Mouse (Mus musculus): ENCODE data around the gene Vmn1r234. TPM values are rescaled to one million over a fixed set of nuclear protein-coding genes. Genes with fewer than 3 reads are reported as not detected.
"Not testable (repeated sequence)": the region's sequence is repeated elsewhere in the genome, so short reads cannot be mapped to it uniquely, and the experiment has no call there.

The Vmn1r234 gene
- polyA plus RNA-seq (2014; fragmentation: Nextera tagmentation; extraction: Ambion mirVana) = not detected in 2 replicates

DNA sequence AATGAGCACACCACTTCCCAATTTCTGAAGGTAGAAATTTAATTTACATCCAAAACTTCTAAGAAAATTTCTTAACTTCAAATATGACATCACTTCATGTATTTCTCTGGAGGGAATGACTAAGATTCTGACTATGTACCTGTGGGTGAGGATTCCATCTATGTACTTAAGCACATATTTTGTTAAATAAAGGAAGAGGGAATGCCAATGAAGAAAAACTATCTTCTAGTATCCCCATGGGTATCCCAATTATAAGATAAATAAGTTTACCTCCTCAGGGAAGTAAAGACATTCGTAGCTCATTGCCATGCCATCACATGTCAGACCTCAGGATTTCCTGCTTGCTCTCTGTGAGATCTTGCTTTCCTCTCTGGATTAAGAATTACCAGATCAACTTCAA is at the start of gene Vmn1r234:
Vmn1r234 (plus strand) TSS at position 301 of the 400 bp plus-strand sequence.
- H3K4me2 ChIP-seq (ENCODE audit: low read depth, low read length, severe bottlenecking) = no peak within 1 kb of the TSS
- H3K4me3 ChIP-seq (ENCODE audit: low read depth, low read length) = no peak within 1 kb of the TSS
- no peaks in the 10 kb centered on the region for H3K36me3 ChIP-seq (ENCODE audit: control insufficient read depth, insufficient read depth, low read length)
- H3K4me1 ChIP-seq (replicated peaks; ENCODE audit: control insufficient read depth, insufficient read depth, low read length) = no peaks in the 10 kb centered on the region
- H3K27ac ChIP-seq (ENCODE audit: low read depth, low read length) = no peak within 1 kb of the TSS
- no peaks in the 10 kb centered on the region; the same call in 1 of the 2 replicates for H3K9me3 ChIP-seq (ENCODE audit: control insufficient read depth, low read length)
- DNase-seq (ENCODE audit: low spot score) = no peak
- no peak within 1 kb of the TSS for H3K9ac ChIP-seq (ENCODE audit: low read length)
- WGBS = 85% methylated on average over 1 of the region's 1 CpGs
- no peak for ATAC-seq (replicated peaks; ENCODE audit: low FRiP score)
- H3K27me3 ChIP-seq (ENCODE audit: control insufficient read depth, insufficient read depth, low read length) = no peaks in the 10 kb centered on the region

DNA sequence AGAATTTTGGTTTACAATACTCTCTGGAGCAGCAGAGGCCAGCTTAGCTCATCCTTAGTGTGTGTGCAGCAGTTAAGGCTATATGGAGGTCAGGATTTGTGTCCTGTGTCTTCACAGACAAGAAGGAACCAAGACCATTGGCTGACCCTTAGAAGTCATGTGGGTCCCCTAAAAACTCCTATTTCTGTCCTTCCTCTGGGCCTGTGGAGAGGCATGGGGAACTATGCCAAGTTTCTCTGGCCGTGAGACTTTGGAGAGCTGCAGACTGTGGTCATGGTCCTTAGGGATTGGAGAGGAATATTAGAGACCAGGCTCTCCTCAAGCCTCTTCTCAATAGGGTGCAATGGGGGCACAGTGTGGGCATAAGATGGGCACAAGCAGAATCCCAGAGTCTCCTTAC is 14.8 kb upstream of the Vmn1r234 start:
- H3K9ac ChIP-seq (ENCODE audit: low read length); DNase-seq (ENCODE audit: low spot score); ATAC-seq (replicated peaks; ENCODE audit: low FRiP score); H3K36me3 ChIP-seq (ENCODE audit: control insufficient read depth, insufficient read depth, low read length); H3K27ac ChIP-seq (ENCODE audit: low read depth, low read length); H3K4me2 ChIP-seq (ENCODE audit: low read depth, low read length, severe bottlenecking); H3K9me3 ChIP-seq (ENCODE audit: control insufficient read depth, low read length); H3K4me3 ChIP-seq (ENCODE audit: low read depth, low read length); H3K4me1 ChIP-seq (replicated peaks; ENCODE audit: control insufficient read depth, insufficient read depth, low read length); H3K27me3 ChIP-seq (ENCODE audit: control insufficient read depth, insufficient read depth, low read length): not testable (repeated sequence)
- 81% methylated on average over 1 of the region's 1 CpGs for WGBS

DNA sequence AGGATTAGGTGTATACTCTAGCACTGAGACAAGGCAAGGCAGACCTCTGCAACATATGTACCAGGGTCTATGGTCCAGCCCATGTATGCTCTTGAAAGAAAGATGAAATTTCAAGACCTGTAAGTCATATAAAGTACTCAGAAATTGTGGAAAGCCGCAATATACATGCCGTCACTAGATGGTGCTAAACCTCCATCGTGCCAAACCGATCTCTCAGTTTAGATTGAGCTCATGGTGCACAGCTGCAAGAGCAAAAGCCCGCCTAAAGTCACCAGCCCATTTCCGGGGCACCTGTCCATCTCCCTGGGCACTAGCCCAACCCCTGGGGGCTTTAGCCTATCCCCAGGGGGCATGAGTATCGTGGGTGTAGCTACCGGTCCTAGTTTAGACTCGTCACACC is 5.8 kb downstream of the Vmn1r234 start:
- no peaks in the 10 kb centered on the region for H3K27me3 ChIP-seq (ENCODE audit: control insufficient read depth, insufficient read depth, low read length)
- H3K9me3 ChIP-seq (ENCODE audit: control insufficient read depth, low read length) = no peaks in the 10 kb centered on the region
- ATAC-seq (replicated peaks; ENCODE audit: low FRiP score) = no peak
- no peaks in the 10 kb centered on the region for H3K36me3 ChIP-seq (ENCODE audit: control insufficient read depth, insufficient read depth, low read length)
- H3K9ac ChIP-seq (ENCODE audit: low read length) = no peak overlapping the region
- no peak overlapping the region for H3K4me2 ChIP-seq (ENCODE audit: low read depth, low read length, severe bottlenecking)
- H3K4me1 ChIP-seq (replicated peaks; ENCODE audit: control insufficient read depth, insufficient read depth, low read length) = no peaks in the 10 kb centered on the region
- 33% methylated on average over 9 of the region's 9 CpGs for WGBS
- no peak overlapping the region for H3K4me3 ChIP-seq (ENCODE audit: low read depth, low read length)
- peak; percentile 57 for DNase-seq (ENCODE audit: low spot score)
- H3K27ac ChIP-seq (ENCODE audit: low read depth, low read length) = no peak overlapping the region

DNA sequence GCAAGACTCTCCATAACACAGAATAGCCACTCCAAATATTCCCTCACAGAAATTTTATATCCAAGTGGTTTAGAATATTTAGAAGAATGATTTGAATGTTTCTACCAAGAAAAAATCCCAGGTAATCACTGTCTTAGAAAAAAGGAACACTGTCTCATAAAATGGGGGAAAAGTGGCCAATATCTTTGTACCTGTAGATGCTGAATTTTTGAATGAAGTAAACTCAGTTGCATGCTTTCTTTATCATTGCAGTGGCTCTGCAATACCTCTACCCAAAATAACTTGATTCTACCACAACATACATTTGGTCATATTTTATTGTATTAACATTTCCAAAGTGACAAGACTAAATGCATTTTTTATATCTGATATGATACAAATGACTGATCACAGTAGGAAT is 30.2 kb downstream of the Vmn1r234 start, which contains the start of gene Vmn1r235:
Vmn1r235 (plus strand) TSS at position 301 of the 400 bp plus-strand sequence.
- ATAC-seq (replicated peaks; ENCODE audit: low FRiP score) = no peak
- no peak for DNase-seq (ENCODE audit: low spot score)
- no peak within 1 kb of the TSS for H3K4me3 ChIP-seq (ENCODE audit: low read depth, low read length)
- no peaks in the 10 kb centered on the region; the same call in 1 of the 2 replicates for H3K9me3 ChIP-seq (ENCODE audit: control insufficient read depth, low read length)
- H3K4me1 ChIP-seq (replicated peaks; ENCODE audit: control insufficient read depth, insufficient read depth, low read length) = no peaks in the 10 kb centered on the region
- H3K27ac ChIP-seq (ENCODE audit: low read depth, low read length) = no peak within 1 kb of the TSS
- no peaks in the 10 kb centered on the region for H3K27me3 ChIP-seq (ENCODE audit: control insufficient read depth, insufficient read depth, low read length)
- H3K9ac ChIP-seq (ENCODE audit: low read length) = no peak within 1 kb of the TSS
- no peaks in the 10 kb centered on the region for H3K36me3 ChIP-seq (ENCODE audit: control insufficient read depth, insufficient read depth, low read length)
- no peak within 1 kb of the TSS for H3K4me2 ChIP-seq (ENCODE audit: low read depth, low read length, severe bottlenecking)

DNA sequence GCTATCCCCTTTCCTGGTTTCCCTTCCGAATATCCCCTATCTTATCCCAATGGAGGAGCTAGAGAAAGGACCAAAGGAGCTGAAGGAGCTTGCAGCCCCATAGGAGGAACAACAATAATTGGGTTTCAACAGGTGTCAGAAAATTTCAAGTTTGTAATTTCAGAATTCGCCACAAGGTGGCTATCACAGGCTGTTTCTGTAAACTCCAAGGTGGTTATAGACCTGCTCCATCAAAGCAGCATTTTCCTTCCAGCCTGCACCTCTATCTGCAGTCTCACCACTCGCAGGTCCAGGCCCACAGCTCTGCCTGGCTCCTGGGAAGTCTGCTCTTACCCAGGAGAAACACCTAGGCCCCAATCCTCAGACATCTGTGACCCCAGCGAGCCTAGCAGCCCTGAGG is 46.2 kb downstream of the Vmn1r234 start:
- Histone ChIP-seq H3K9ac (ENCODE audit: low read length) (no peak overlapping the region), H3K9me3 (ENCODE audit: control insufficient read depth, low read length) (no peaks in the 10 kb centered on the region; the same call in 1 of the 2 replicates), H3K36me3 (ENCODE audit: control insufficient read depth, insufficient read depth, low read length) (no peaks in the 10 kb centered on the region), H3K4me3 (ENCODE audit: low read depth, low read length) (no peak overlapping the region), H3K27ac (ENCODE audit: low read depth, low read length) (no peak overlapping the region), H3K4me2 (ENCODE audit: low read depth, low read length, severe bottlenecking) (no peak overlapping the region), H3K27me3 (ENCODE audit: control insufficient read depth, insufficient read depth, low read length) (no peaks in the 10 kb centered on the region), H3K4me1 (replicated peaks; ENCODE audit: control insufficient read depth, insufficient read depth, low read length) (no peaks in the 10 kb centered on the region)
- ATAC-seq (replicated peaks; ENCODE audit: low FRiP score) (no peak), DNase-seq (ENCODE audit: low spot score) (peak; percentile 49)
- 10% methylated on average over 4 of the region's 4 CpGs for WGBS

DNA sequence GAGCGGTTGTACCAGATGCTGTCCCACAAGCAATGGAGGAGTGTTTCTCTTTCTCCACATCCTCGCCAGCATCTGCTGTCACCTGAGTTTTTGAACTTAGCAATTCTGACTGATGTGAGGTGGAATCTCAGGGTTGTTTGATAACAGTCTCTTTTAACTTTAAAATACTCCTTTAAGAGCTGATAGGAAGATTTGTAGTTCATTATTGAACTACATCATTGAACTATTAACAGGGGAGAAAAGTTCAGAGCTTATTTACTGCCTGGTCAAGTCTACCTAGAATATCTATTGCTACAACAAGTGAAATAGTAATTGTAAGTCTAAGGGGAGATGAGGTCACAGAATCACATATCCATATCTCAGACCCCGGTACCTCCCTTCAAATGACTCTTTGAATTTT is 56.8 kb downstream of the Vmn1r234 start, which contains the start of gene Vmn1r236:
Vmn1r236 (plus strand) TSS at position 301 of the 400 bp plus-strand sequence.
- 81% methylated on average over 3 of the region's 3 CpGs for WGBS
- H3K9me3 ChIP-seq (ENCODE audit: control insufficient read depth, low read length) = no peaks in the 10 kb centered on the region

DNA sequence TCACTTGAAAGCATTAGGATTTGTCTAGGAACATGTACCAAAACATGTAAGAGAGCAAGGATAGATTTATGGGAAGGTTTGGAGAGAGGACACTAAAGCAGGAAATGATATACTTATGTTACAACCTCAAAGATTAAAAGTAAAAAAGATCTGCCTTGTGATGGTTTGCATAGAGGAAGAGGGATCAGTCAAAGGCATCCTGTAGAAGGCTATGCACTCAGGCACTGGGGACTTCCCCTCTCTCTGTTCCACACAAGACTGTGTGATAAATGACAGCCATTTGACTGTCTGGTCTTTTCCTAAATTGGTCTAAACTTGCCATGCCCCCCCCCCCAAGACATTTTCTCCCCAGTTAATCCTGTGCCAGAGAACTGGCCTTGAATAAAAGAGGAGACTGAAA is 58.5 kb downstream of the Vmn1r234 start:
- ATAC-seq (replicated peaks; ENCODE audit: low FRiP score) (no peak), DNase-seq (ENCODE audit: low spot score) (no peak)
- no peaks in the 10 kb centered on the region for H3K9me3 ChIP-seq (ENCODE audit: control insufficient read depth, low read length)
- H3K4me2 ChIP-seq (ENCODE audit: low read depth, low read length, severe bottlenecking) = no peak overlapping the region
- no peak overlapping the region for H3K9ac ChIP-seq (ENCODE audit: low read length)
- no peaks in the 10 kb centered on the region for H3K36me3 ChIP-seq (ENCODE audit: control insufficient read depth, insufficient read depth, low read length)
- no peaks in the 10 kb centered on the region for H3K4me1 ChIP-seq (replicated peaks; ENCODE audit: control insufficient read depth, insufficient read depth, low read length)
- no peaks in the 10 kb centered on the region for H3K27me3 ChIP-seq (ENCODE audit: control insufficient read depth, insufficient read depth, low read length)
- no peak overlapping the region for H3K27ac ChIP-seq (ENCODE audit: low read depth, low read length)
- no peak overlapping the region for H3K4me3 ChIP-seq (ENCODE audit: low read depth, low read length)

More for the DNA sequence above, 56.8 kb downstream of the Vmn1r234 start, which contains the start of gene Vmn1r236:
- H3K27me3 ChIP-seq (ENCODE audit: control insufficient read depth, insufficient read depth, low read length) = no peaks in the 10 kb centered on the region
- ATAC-seq (replicated peaks; ENCODE audit: low FRiP score) (no peak), DNase-seq (ENCODE audit: low spot score) (no peak)
- no peak within 1 kb of the TSS for H3K4me3 ChIP-seq (ENCODE audit: low read depth, low read length)
- H3K9ac ChIP-seq (ENCODE audit: low read length) = no peak within 1 kb of the TSS
- H3K27ac ChIP-seq (ENCODE audit: low read depth, low read length) = no peak within 1 kb of the TSS
- H3K4me2 ChIP-seq (ENCODE audit: low read depth, low read length, severe bottlenecking) = no peak within 1 kb of the TSS
- H3K36me3 ChIP-seq (ENCODE audit: control insufficient read depth, insufficient read depth, low read length) = no peaks in the 10 kb centered on the region
- no peaks in the 10 kb centered on the region for H3K4me1 ChIP-seq (replicated peaks; ENCODE audit: control insufficient read depth, insufficient read depth, low read length)

Small RNA genes within 50 kb of the gene (microRNA-seq; reads per million reads assigned to microRNA genes)
- gene Gm26384 (ENCODE audit: insufficient number of aligned reads) = not detected

Other genes with a start within 250 kb of the Vmn1r234 start
- not detected in 2 replicates for gene Vmn1r233, start 229.6 kb upstream of the Vmn1r234 start, polyA plus RNA-seq (2014; fragmentation: Nextera tagmentation; extraction: Ambion mirVana)
- gene Zfp160, start 217.2 kb upstream of the Vmn1r234 start, polyA plus RNA-seq (2014; fragmentation: Nextera tagmentation; extraction: Ambion mirVana) = 17.5 and 17.6 TPM in 2 replicates
- gene Vmn1r235, start 30.3 kb downstream of the Vmn1r234 start, polyA plus RNA-seq (2014; fragmentation: Nextera tagmentation; extraction: Ambion mirVana) = not detected in 2 replicates
- not detected in 2 replicates for gene Vmn1r236, start 56.9 kb downstream of the Vmn1r234 start, polyA plus RNA-seq (2014; fragmentation: Nextera tagmentation; extraction: Ambion mirVana)
- gene Vmn1r237, start 85.8 kb downstream of the Vmn1r234 start, polyA plus RNA-seq (2014; fragmentation: Nextera tagmentation; extraction: Ambion mirVana) = not detected in 2 replicates
- 2.3 and 2.9 TPM in 2 replicates for gene Zfp677, start 157.7 kb downstream of the Vmn1r234 start, polyA plus RNA-seq (2014; fragmentation: Nextera tagmentation; extraction: Ambion mirVana)
- gene Zfp54, start 197.1 kb downstream of the Vmn1r234 start, polyA plus RNA-seq (2014; fragmentation: Nextera tagmentation; extraction: Ambion mirVana) = 1.8 and 2.4 TPM in 2 replicates
- gene Zfp51, start 224.3 kb downstream of the Vmn1r234 start, polyA plus RNA-seq (2014; fragmentation: Nextera tagmentation; extraction: Ambion mirVana) = 13.7 and 14.6 TPM in 2 replicates